Mouse (Mus musculus) neural tube, embryonic 11.5 days (tissue): ENCODE measurements at regions not wholly inside any gene's neighbourhood (a gene's known extent, or its start where the extent isn't known, plus 50 kb on each side); places are given as distances from the start of the nearest gene placed in this dataset.
A peak's percentile ranks its signal among the peaks of the same experiment; 100 is the strongest.

Source experiments
- ATAC-seq: fragments of 200-750 bp; cut with Nextera tagmentation; 2 replicates; pipeline ENCODE4 v1.8.0; 2017; ENCODE audit warnings: moderate number of reproducible peaks, mild to moderate bottlenecking, moderate TSS enrichment, moderate library complexity; ENCODE audit not compliant: insufficient read depth, low FRiP score, low TSS enrichment
- DNase-seq: peaks from one replicate; pipeline ENCODE4 v3.0.0-alpha.2; 2015; ENCODE audit warnings: low spot score
- H3K27ac ChIP-seq: fragments of 300-500 bp; sonication (generic); 2 replicates; pipeline ENCODE4 v1.5.1; 2014; ENCODE audit warnings: low read depth, mild to moderate bottlenecking, low read length
- H3K27me3 ChIP-seq: fragments of 300-500 bp; sonication (generic); 2 replicates; pipeline ENCODE4 v1.6.1; 2014; ENCODE audit warnings: mild to moderate bottlenecking, low read length, mixed read lengths; ENCODE audit not compliant: control insufficient read depth, insufficient read depth
- H3K36me3 ChIP-seq: fragments of 300-500 bp; sonication (generic); 2 replicates; pipeline ENCODE4 v1.6.1; 2014; ENCODE audit warnings: mild to moderate bottlenecking, low read length, moderate library complexity, mixed read lengths; ENCODE audit not compliant: control insufficient read depth, insufficient read depth
- H3K4me1 ChIP-seq: fragments of 300-500 bp; sonication (generic); 2 replicates; pipeline ENCODE4 v1.6.1; 2014; ENCODE audit warnings: low read length, mixed read lengths; ENCODE audit not compliant: control insufficient read depth, insufficient read depth
- H3K4me2 ChIP-seq: fragments of 300-500 bp; sonication (generic); 2 replicates; pipeline ENCODE4 v1.6.1; 2014; ENCODE audit warnings: low read depth, mild to moderate bottlenecking, moderate library complexity
- H3K4me3 ChIP-seq: fragments of 300-500 bp; sonication (generic); 2 replicates; pipeline ENCODE4 v1.5.1; 2014; ENCODE audit warnings: low read depth, low read length
- H3K9ac ChIP-seq: fragments of 300-500 bp; sonication (generic); 2 replicates; pipeline ENCODE4 v1.6.1; 2014; ENCODE audit warnings: mild to moderate bottlenecking, low read length
- H3K9me3 ChIP-seq: fragments of 300-500 bp; sonication (generic); 2 replicates; pipeline ENCODE4 v1.6.1; 2016; ENCODE audit warnings: low read length; ENCODE audit not compliant: control insufficient read depth
- WGBS: fragments of 180-500 bp; shearing (Covaris S2); extraction: QIAGEN DNeasy Blood & Tissue Kit; methylation state at CpG from one replicate; pipeline ENCODE4 v1.1.7; 2014; 5-methylcytosine and 5-hydroxymethylcytosine counted together

DNA sequence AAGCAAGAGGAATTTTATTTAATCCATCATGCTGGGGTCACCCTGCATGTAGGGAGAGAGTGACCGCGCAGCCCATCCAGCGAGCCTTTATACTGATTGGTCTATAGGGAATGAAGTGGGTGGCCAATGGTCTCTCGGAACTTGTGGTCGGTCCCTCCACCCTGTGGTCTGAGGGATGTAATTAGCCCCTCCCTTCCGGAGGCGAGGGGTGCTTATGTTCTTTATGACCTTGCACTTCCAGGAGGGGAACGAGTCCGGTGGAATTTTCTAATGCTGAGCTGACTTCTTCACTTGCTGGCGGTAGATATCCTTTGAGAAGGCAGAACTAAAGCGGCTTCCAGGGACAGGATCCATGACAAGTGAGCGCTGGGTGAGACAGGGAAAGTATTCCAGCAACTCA, 60.8 kb downstream of the H2al2a start:
- 0 out of 2 replicates have a peak, but pooled peaks cover 5% of the 10 kb centered on the region for H3K4me1 ChIP-seq
- no peak overlapping the region for H3K27ac ChIP-seq
- no peaks in the 10 kb centered on the region for H3K27me3 ChIP-seq
- H3K4me2 ChIP-seq = no peak overlapping the region
- WGBS = 83% methylated on average over 12 of the region's 12 CpGs
- no peaks in the 10 kb centered on the region for H3K36me3 ChIP-seq
- ATAC-seq = no peak
- no peak for DNase-seq
- no peak overlapping the region for H3K9ac ChIP-seq
- no peak overlapping the region for H3K4me3 ChIP-seq
- 0 out of 2 replicates have a peak, but pooled peaks cover under 1% of the 10 kb centered on the region for H3K9me3 ChIP-seq

DNA sequence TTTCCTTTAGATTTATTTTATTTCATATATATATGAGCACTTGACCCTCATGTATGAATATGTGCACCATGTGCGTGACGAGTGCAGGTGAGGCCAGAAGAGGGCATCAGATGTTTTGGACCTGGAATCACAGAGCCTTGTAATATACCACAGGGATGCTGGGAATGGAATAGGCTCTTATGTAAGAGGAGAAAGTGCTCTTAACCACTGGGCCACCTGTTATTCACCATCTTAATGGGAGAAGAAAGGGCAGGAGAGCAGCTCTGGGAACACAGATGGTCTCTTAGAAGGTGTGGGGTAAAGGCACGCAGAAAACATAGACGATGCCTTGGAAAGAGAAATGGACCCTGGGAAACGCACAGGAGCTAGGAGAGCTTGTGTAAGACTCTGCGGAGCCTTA, 61.3 kb downstream of the H2al2a start:
- 95% methylated on average over 6 of the region's 6 CpGs for WGBS
- 0 out of 2 replicates have a peak, but pooled peaks cover 3% of the 10 kb centered on the region for H3K9me3 ChIP-seq

DNA sequence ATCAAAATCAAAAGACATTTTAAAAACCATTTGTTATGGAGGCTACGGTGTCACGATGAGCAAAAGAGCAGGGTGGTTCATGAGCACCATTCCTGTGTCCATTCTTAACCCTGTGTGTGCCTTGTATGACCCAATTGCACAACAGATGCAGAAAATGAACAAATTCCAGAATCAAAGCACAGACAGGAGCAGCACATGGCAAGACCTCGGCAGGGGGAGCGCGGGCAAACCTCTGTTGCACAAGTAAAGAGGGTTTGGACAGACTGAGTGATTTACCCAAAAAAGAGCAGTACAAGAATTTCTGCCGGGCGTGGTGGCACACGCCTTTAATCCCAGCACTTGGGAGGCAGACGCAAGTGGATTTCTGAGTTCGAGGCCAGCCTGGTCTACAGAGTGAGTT, 62.1 kb downstream of the H2al2a start:
- H3K9ac ChIP-seq = no peak overlapping the region
- ATAC-seq (no peak), DNase-seq (no peak)
- no peak overlapping the region for H3K27ac ChIP-seq
- H3K9me3 ChIP-seq = 0 out of 2 replicates have a peak, but pooled peaks cover 3% of the 10 kb centered on the region
- no peak overlapping the region for H3K4me3 ChIP-seq
- 96% methylated on average over 10 of the region's 10 CpGs for WGBS
- H3K27me3 ChIP-seq = no peaks in the 10 kb centered on the region
- H3K4me1 ChIP-seq = 0 out of 2 replicates have a peak, but pooled peaks cover 5% of the 10 kb centered on the region
- H3K36me3 ChIP-seq = no peaks in the 10 kb centered on the region
- no peak overlapping the region for H3K4me2 ChIP-seq

More for the DNA sequence above, 61.3 kb downstream of the H2al2a start:
- Histone ChIP-seq H3K36me3 (no peaks in the 10 kb centered on the region), H3K27ac (no peak overlapping the region), H3K27me3 (no peaks in the 10 kb centered on the region), H3K9ac (no peak overlapping the region), H3K4me2 (no peak overlapping the region), H3K4me3 (no peak overlapping the region), H3K4me1 (0 out of 2 replicates have a peak, but pooled peaks cover 5% of the 10 kb centered on the region)
- ATAC-seq = no peak
- DNase-seq = no peak

DNA sequence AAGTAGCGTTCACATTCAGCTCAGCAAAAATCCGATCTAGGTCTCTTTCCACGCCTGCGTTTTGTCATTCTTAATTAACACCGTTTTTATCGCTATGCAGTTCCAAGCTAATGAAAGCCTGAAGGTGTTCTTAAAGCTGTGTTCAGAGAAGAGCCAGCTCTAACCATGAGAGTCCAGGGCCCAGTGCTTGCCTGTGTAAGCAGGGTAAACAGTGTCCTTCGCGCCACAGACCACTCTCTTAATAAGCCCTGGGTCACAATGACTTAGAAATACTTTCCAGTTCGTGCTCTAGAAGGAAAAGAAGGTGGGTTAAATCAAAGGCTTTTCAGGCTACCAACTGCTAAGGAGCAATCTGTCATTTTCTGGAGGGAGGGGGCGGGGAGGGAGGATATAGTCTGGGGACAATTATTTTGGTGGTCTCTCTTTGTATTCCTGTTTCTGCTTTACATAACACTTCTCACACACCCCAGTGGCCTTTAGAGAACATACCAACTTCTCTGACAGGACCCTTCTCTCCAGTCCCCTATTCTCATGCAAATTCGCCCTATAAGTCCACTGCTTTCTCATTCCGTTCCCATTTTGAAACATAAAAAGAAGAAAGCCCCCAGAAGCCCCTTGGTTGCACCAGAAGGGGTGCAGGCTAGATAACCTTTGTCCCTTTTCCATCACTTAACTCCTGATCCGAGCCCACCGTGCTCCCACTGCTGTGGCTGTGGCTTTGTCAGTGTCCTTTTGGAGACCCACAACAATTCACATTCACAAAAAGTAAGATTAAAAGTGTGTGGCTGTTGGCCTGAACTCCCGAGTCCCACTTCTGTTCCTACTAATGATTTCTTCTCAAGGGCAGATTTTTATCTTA, 63.6 kb downstream of the H2al2a start:
- H3K27me3 ChIP-seq = no peaks in the 10 kb centered on the region
- ATAC-seq (peak; percentile 77; the same call in 1 of the 2 replicates), DNase-seq (peak; percentile 25)
- H3K9ac ChIP-seq = no peak overlapping the region
- 0 out of 2 replicates have a peak overlapping the region, but pooled peaks have one; percentile 42 for H3K27ac ChIP-seq
- H3K36me3 ChIP-seq = no peaks in the 10 kb centered on the region
- 0 out of 2 replicates have a peak, but pooled peaks cover 3% of the 10 kb centered on the region for H3K9me3 ChIP-seq
- WGBS = 30% methylated on average over 15 of the region's 15 CpGs
- peak overlapping the region; percentile 34 for H3K4me2 ChIP-seq
- H3K4me3 ChIP-seq = no peak overlapping the region
- H3K4me1 ChIP-seq = 0 out of 2 replicates have a peak, but pooled peaks cover 5% of the 10 kb centered on the region

DNA sequence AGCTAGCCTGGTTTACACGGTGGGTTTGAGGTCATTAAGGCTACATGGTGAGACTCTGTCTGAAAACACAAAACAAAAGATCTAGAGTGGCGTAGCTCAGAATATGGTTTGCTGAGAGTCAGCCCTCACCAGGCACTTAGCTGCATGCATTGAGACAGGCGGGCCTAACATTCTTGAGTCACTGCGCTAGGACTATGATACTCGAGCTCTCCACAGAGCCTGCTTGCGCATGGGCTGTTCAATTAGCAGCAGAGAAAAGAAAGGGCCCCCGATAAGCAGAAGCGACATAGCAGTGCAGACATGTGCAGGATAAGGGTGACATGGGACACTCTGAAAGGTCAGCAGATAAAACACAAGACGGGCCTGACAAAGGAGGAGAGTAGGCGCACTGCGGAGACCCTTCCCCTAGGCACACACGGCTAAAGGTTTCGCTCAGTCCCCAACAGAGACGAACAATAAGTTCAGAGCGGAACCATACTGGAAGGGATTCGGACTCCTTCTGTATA, 64.3 kb downstream of the H2al2a start:
- Histone ChIP-seq H3K27me3 (no peaks in the 10 kb centered on the region), H3K9ac (peak overlapping the region; percentile 22; the same call in 1 of the 2 replicates), H3K4me2 (peak overlapping the region; percentile 34), H3K4me1 (0 out of 2 replicates have a peak, but pooled peaks cover 5% of the 10 kb centered on the region), H3K27ac (0 out of 2 replicates have a peak overlapping the region, but pooled peaks have one; percentile 42), H3K9me3 (0 out of 2 replicates have a peak, but pooled peaks cover 3% of the 10 kb centered on the region), H3K4me3 (no peak overlapping the region), H3K36me3 (no peaks in the 10 kb centered on the region)
- WGBS = 35% methylated on average over 16 of the region's 16 CpGs
- DNase-seq (peak; percentile 56), ATAC-seq (peak; percentile 54)

DNA sequence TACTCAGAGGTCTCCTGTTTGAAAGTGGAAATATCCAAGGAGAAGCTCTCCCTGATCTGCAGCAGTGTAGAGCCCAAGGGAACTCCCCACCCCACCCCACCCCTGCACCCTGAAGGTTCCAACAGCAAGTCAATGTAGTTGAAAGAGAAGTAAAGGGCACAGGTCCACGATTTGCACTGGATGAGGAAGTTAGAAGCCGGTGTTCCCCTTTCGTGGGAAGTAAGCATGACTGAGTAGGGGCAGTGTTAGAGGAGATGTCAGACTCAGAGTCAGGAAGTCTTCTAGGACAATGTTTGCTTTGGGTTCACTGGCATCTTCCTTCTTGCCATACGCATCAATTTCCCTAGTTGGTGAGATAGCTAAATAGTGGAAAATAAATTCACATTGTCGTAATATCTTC, 64.9 kb downstream of the H2al2a start:
- Histone ChIP-seq H3K27ac (no peak overlapping the region), H3K4me2 (no peak overlapping the region), H3K4me3 (no peak overlapping the region), H3K36me3 (no peaks in the 10 kb centered on the region), H3K9ac (no peak overlapping the region), H3K27me3 (no peaks in the 10 kb centered on the region), H3K9me3 (0 out of 2 replicates have a peak, but pooled peaks cover 3% of the 10 kb centered on the region), H3K4me1 (0 out of 2 replicates have a peak, but pooled peaks cover 5% of the 10 kb centered on the region)
- ATAC-seq = no peak
- no peak for DNase-seq
- 85% methylated on average over 5 of the region's 5 CpGs for WGBS

DNA sequence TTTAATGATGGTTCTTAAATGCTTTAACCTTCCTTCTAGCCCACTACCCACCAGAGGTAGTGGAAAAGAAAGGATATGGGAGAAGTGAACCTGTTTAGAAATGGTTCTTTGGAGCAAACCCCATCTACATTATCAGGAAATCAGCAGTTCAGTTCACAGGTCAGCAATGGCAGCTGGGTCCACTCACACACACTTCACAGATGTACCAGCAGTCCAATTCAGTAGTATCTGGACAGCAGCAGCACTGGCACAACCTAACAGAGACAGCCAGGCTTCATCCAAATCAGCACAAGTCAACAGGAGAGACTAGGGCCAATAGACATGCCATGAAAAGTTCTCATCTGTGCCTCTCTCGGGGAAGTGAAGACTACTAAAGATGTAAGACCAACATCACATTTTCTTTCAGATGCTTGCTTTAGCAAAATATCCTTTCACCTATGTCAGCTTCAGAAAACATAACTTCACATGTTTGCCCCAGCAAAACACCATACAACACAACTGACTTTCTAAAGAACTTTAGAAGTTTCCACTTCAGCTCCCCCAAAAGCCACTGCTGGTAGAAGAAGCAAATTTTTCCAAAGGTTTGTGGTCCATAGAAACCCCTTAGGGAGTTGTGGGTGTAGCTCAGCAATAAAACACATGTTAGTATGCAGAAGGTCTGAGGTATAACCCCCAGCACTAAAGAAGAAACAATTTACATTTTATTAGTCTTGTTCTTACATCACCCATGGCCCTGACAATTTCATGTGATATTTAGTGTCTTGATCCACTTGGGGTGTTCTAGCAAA, 77.7 kb downstream of the H2al2a start:
- Histone ChIP-seq H3K36me3 (no peaks in the 10 kb centered on the region), H3K27me3 (no peaks in the 10 kb centered on the region), H3K27ac (no peak overlapping the region), H3K9me3 (no peaks in the 10 kb centered on the region), H3K4me1 (no peaks in the 10 kb centered on the region), H3K4me3 (no peak overlapping the region), H3K4me2 (no peak overlapping the region), H3K9ac (no peak overlapping the region)
- no peak for ATAC-seq
- no peak for DNase-seq
- 100% methylated on average over 1 of the region's 1 CpGs for WGBS

DNA sequence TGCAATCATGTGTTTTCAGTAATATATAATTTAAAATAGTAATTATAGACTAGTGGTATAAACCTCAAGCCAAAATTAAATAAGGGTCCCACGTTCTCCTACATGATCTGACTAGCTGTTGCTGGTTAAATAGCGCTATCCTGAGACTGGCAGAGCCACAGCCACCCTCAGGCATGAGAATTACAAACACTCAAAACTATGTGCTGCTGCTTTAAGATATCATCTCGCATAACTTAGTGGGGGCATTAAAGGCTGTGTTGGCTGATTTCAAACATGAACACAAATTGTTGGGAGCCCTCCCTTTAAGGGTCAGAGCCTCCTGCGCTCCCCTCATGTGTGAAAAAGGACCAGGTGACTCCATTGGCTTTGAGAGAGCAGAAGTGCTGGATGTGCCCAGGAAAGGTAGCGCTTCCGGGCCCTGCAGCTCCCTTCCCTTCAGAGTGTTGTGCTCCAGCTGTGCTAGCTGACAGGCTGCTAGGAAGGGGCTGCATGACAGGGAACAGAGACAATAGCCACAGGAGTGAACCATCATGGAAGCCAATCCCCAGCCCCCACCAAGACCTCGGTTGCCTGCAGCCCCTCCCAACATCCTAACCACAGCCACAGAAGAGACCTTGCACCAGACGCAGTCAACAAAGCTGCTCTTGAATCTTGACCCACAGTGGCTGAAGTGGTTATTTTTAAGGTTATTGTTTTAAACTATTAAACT, 79.4 kb downstream of the H2al2a start:
- ATAC-seq (no peak), DNase-seq (no peak)
- H3K4me3 ChIP-seq = no peak overlapping the region
- no peak overlapping the region for H3K27ac ChIP-seq
- H3K4me1 ChIP-seq = no peaks in the 10 kb centered on the region
- no peak overlapping the region for H3K9ac ChIP-seq
- H3K36me3 ChIP-seq = no peaks in the 10 kb centered on the region
- no peaks in the 10 kb centered on the region for H3K27me3 ChIP-seq
- whole genome bisulfite sequencing = 31% methylated on average over 8 of the region's 8 CpGs
- H3K9me3 ChIP-seq = no peaks in the 10 kb centered on the region
- H3K4me2 ChIP-seq = no peak overlapping the region
